Mouse (Mus musculus) mouse trophoblast stem cell (cell line): ENCODE results near the gene Ddah1.

Experiments
- in situ Hi-C, 2 experiments: fragments of 300-500 bp; cut with MseI, MboI; formaldehyde crosslinking; loops; 2 replicates in 1 of 2; 3 replicates in 1 of 2; pipeline ENCODE4 v1.15.1; 2025

Ddah1 gene

GRCm38 (mm10) chr3:145816807-145817206 lies 58.3 kb downstream of the Ddah1 start:
- in situ Hi-C loops = no loop called here

GRCm38 (mm10) chr3:145817276-145817675 lies 58.8 kb downstream of the Ddah1 start:
- in situ Hi-C loops = no loop called here

- in situ Hi-C loops = no loop called here
Measured at GRCm38 (mm10) chr3:145820439-145820838, 62.0 kb downstream of the Ddah1 start.

- in situ Hi-C loops = no loop called here
Measured at GRCm38 (mm10) chr3:145820938-145821337, 62.5 kb downstream of the Ddah1 start.

GRCm38 (mm10) chr3:145822201-145822600 lies 63.7 kb downstream of the Ddah1 start:
- in situ Hi-C loops = no loop called here

GRCm38 (mm10) chr3:145823661-145824060 lies 65.2 kb downstream of the Ddah1 start:
- in situ Hi-C loops = no loop called here

- in situ Hi-C loops = no loop called here
Measured at GRCm38 (mm10) chr3:145825416-145826055, 67.1 kb downstream of the Ddah1 start.

GRCm38 (mm10) chr3:145827191-145828045 lies 68.9 kb downstream of the Ddah1 start:
- in situ Hi-C loops = no loop called here

GRCm38 (mm10) chr3:145828906-145829305 lies 70.4 kb downstream of the Ddah1 start:
- in situ Hi-C loops = no loop called here

- in situ Hi-C loops = no loop called here
Measured at GRCm38 (mm10) chr3:145833948-145834538, 75.6 kb downstream of the Ddah1 start.

- in situ Hi-C loops = no loop called here
Measured at GRCm38 (mm10) chr3:145838281-145838680, 79.8 kb downstream of the Ddah1 start.

GRCm38 (mm10) chr3:145841961-145842710 lies 83.7 kb downstream of the Ddah1 start:
- in situ Hi-C loops = no loop called here

- in situ Hi-C loops = no loop called here
Measured at GRCm38 (mm10) chr3:145843836-145844235, 85.4 kb downstream of the Ddah1 start.

GRCm38 (mm10) chr3:145844891-145845290 lies 86.4 kb downstream of the Ddah1 start:
- in situ Hi-C loops = no loop called here

- in situ Hi-C loops = no loop called here
Measured at GRCm38 (mm10) chr3:145846255-145846654, 87.8 kb downstream of the Ddah1 start.

GRCm38 (mm10) chr3:145852041-145852440 lies 93.6 kb downstream of the Ddah1 start:
- in situ Hi-C loops = no loop called here

- in situ Hi-C loops = no loop called here
Measured at GRCm38 (mm10) chr3:145852800-145853199, 94.3 kb downstream of the Ddah1 start.

- in situ Hi-C loops = no loop called here
Measured at GRCm38 (mm10) chr3:145853713-145854112, 95.2 kb downstream of the Ddah1 start.

GRCm38 (mm10) chr3:145854427-145854826 lies 96.0 kb downstream of the Ddah1 start:
- in situ Hi-C loops = no loop called here

- in situ Hi-C loops = no loop called here
Measured at GRCm38 (mm10) chr3:145855299-145855698, 96.8 kb downstream of the Ddah1 start.

GRCm38 (mm10) chr3:145858388-145858787 lies 99.9 kb downstream of the Ddah1 start:
- in situ Hi-C loops = no loop called here

- in situ Hi-C loops = no loop called here
Measured at GRCm38 (mm10) chr3:145862521-145862920, 104.0 kb downstream of the Ddah1 start.
